Mouse (Mus musculus): Measurements from ENCODE around the gene Chil1. TPM values are rescaled to one million over a fixed set of nuclear protein-coding genes. Genes with fewer than 3 reads are reported as not detected.

The Chil1 gene
- polyA plus RNA-seq, 1 experiment from 2014 or later: 19.3 TPM

- peak; percentile 7; the same call in 1 of the 2 replicates for ATAC-seq
These were observed 7.2 kb downstream of the Chil1 start for GRCm38 (mm10) chr1:134188989-134189729.

DNA sequence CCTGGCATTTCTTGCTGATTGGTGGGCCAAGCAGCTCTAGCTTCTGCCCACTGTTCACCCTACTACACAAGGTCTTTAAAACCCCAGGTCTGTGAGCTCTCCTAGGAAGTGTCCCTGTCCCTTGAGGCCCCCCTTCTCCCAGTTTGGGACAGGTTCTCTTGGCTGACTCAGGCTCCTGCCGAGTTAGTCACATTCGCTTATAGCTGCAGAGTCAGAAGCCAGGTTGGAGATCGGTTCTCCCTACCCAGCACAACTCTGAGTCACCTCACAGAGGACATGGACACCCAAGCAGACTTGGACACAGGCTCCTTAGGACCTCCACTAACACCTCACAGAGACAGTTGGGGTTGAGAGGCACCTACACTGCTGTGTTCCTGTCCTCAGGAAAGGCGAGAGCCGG is 9.2 kb downstream of the Chil1 start:
- Histone ChIP-seq H3K9me3 (ENCODE audit: low read length) (no peaks in the 10 kb centered on the region), H3K9ac (replicated peaks) (no peak overlapping the region), H3K4me1 (ENCODE audit: insufficient read depth) (peaks cover 13% of the 10 kb centered on the region), H3K27me3 (ENCODE audit: insufficient read depth, low read length) (no peaks in the 10 kb centered on the region; the same call in 1 of the 2 replicates), H3K4me2 (ENCODE audit: low read depth, low read length) (no peak overlapping the region), H3K4me3 (ENCODE audit: low read depth, low read length) (no peak overlapping the region), H3K27ac (ENCODE audit: low read depth) (no peak overlapping the region), H3K36me3 (replicated peaks; ENCODE audit: insufficient read depth, low read length) (no peaks in the 10 kb centered on the region)
- DNase-seq: no peak
- TF ChIP-seq CTCF (IDR thresholded peaks at IDR 0.05; ENCODE audit: low read depth): no peak
- no peak for TF ChIP-seq EP300 (IDR thresholded peaks at IDR 0.05; ENCODE audit: low read depth)
- whole genome bisulfite sequencing (ENCODE audit: insufficient replicate concordance): 84% methylated on average over 5 of the region's 5 CpGs
- ATAC-seq: no peak

More at GRCm38 (mm10) chr1:134188989-134189729, 7.2 kb downstream of the Chil1 start:
- Histone ChIP-seq H3K4me2 (ENCODE audit: low read depth, low read length) (no peak overlapping the region), H3K27me3 (ENCODE audit: insufficient read depth, low read length) (no peaks in the 10 kb centered on the region; the same call in 1 of the 2 replicates), H3K9ac (replicated peaks) (no peak overlapping the region), H3K4me1 (ENCODE audit: insufficient read depth) (no peaks in the 10 kb centered on the region), H3K4me3 (ENCODE audit: low read depth, low read length) (no peak overlapping the region), H3K9me3 (ENCODE audit: low read length) (no peaks in the 10 kb centered on the region), H3K27ac (ENCODE audit: low read depth) (no peak overlapping the region), H3K36me3 (replicated peaks; ENCODE audit: insufficient read depth, low read length) (no peaks in the 10 kb centered on the region)
- 19% methylated on average over 12 of the region's 12 CpGs for WGBS (ENCODE audit: insufficient replicate concordance)
- TF ChIP-seq EP300 (IDR thresholded peaks at IDR 0.05; ENCODE audit: low read depth): no peak
- peak; percentile 48 for TF ChIP-seq CTCF (IDR thresholded peaks at IDR 0.05; ENCODE audit: low read depth)
- DNase-seq: peak; percentile 40

DNA sequence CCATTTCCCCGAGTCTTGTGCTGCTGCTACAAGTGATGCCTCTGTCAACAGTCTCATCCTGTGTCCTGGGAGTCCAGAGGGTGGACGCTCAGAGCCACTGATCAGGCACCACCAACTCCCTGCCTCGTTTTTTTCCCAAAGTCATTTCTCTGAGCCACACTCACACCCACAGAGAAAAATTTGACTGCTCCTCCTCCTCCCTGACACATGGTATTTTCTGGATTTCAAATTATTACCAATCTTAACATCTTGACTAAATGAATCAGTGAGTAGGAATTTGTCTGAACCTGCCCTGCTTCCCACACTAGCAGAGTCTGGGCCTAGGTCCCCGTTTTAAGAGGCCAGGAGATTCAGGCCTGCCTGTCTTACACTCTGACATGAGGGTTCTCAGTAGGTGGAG is 10.0 kb downstream of the Chil1 start:
- no peak for DNase-seq
- H3K4me2 ChIP-seq (ENCODE audit: low read depth, low read length): no peak overlapping the region
- no peak overlapping the region for H3K9ac ChIP-seq (replicated peaks)
- peaks cover 14% of the 10 kb centered on the region for H3K4me1 ChIP-seq (ENCODE audit: insufficient read depth)
- no peak overlapping the region for H3K27ac ChIP-seq (ENCODE audit: low read depth)
- H3K27me3 ChIP-seq (ENCODE audit: insufficient read depth, low read length): no peaks in the 10 kb centered on the region; the same call in 1 of the 2 replicates
- no peak for TF ChIP-seq CTCF (IDR thresholded peaks at IDR 0.05; ENCODE audit: low read depth)
- TF ChIP-seq EP300 (IDR thresholded peaks at IDR 0.05; ENCODE audit: low read depth): no peak
- WGBS (ENCODE audit: insufficient replicate concordance): 61% methylated on average over 4 of the region's 4 CpGs
- no peak for ATAC-seq
- no peaks in the 10 kb centered on the region for H3K9me3 ChIP-seq (ENCODE audit: low read length)
- H3K36me3 ChIP-seq (replicated peaks; ENCODE audit: insufficient read depth, low read length): no peaks in the 10 kb centered on the region
- no peak overlapping the region for H3K4me3 ChIP-seq (ENCODE audit: low read depth, low read length)

GRCm38 (mm10) chr1:134193126-134193525 is 11.2 kb downstream of the Chil1 start, which contains the start of gene Mybph:
Gene Mybph (plus strand): TSS chr1:134193448.
- Histone ChIP-seq H3K27ac (ENCODE audit: low read depth) (no peak within 1 kb of the TSS), H3K4me1 (ENCODE audit: insufficient read depth) (peaks cover 14% of the 10 kb centered on the region), H3K9me3 (ENCODE audit: low read length) (no peaks in the 10 kb centered on the region), H3K36me3 (replicated peaks; ENCODE audit: insufficient read depth, low read length) (no peaks in the 10 kb centered on the region), H3K9ac (replicated peaks) (no peak within 1 kb of the TSS), H3K4me2 (ENCODE audit: low read depth, low read length) (no peak within 1 kb of the TSS), H3K4me3 (ENCODE audit: low read depth, low read length) (no peak within 1 kb of the TSS), H3K27me3 (ENCODE audit: insufficient read depth, low read length) (no peaks in the 10 kb centered on the region; the same call in 1 of the 2 replicates)
- DNase-seq (no peak), ATAC-seq (no peak)
- WGBS (ENCODE audit: insufficient replicate concordance): 80% methylated on average over 1 of the region's 1 CpGs
- TF ChIP-seq EP300 (IDR thresholded peaks at IDR 0.05; ENCODE audit: low read depth) (no peak), CTCF (IDR thresholded peaks at IDR 0.05; ENCODE audit: low read depth) (no peak)

DNA sequence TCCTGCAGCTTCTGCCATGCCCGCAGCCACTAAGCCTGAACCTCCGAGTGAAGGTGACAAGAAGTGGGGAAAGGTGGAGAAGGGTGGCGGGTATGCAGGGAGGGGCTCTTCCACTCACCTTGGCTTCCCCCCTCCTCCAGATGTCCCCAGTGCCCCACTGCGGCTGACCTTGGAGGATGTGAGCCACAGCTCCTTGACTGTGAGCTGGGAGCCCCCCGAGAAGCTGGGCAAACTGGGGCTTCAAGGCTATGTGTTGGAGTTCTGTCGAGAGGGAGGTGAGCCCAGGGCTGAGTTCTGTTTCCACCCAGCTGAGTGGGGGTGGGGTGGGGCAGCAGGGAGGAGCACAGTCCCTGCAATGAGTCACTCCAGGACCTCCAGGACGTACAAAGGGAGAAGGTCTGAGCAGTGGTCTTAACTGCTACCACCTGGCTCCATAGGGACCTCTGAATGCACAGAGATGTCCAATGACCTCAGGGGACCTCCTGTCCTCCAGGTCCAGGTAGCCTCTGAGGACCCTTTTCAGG is 11.8 kb downstream of the Chil1 start:
- no peak for ATAC-seq
- 70% methylated on average over 7 of the region's 7 CpGs for WGBS (ENCODE audit: insufficient replicate concordance)
- Histone ChIP-seq H3K9me3 (ENCODE audit: low read length) (no peaks in the 10 kb centered on the region), H3K4me3 (ENCODE audit: low read depth, low read length) (no peak overlapping the region), H3K36me3 (replicated peaks; ENCODE audit: insufficient read depth, low read length) (no peaks in the 10 kb centered on the region), H3K4me2 (ENCODE audit: low read depth, low read length) (no peak overlapping the region), H3K27me3 (ENCODE audit: insufficient read depth, low read length) (no peaks in the 10 kb centered on the region; the same call in 1 of the 2 replicates), H3K4me1 (ENCODE audit: insufficient read depth) (peaks cover 14% of the 10 kb centered on the region), H3K27ac (ENCODE audit: low read depth) (no peak overlapping the region), H3K9ac (replicated peaks) (no peak overlapping the region)
- no peak for TF ChIP-seq EP300 (IDR thresholded peaks at IDR 0.05; ENCODE audit: low read depth)
- no peak for TF ChIP-seq CTCF (IDR thresholded peaks at IDR 0.05; ENCODE audit: low read depth)
- no peak for DNase-seq

GRCm38 (mm10) chr1:134194298-134195022 is 12.5 kb downstream of the Chil1 start:
- Histone ChIP-seq H3K27me3 (ENCODE audit: insufficient read depth, low read length) (no peaks in the 10 kb centered on the region), H3K36me3 (replicated peaks; ENCODE audit: insufficient read depth, low read length) (no peaks in the 10 kb centered on the region), H3K9me3 (ENCODE audit: low read length) (no peaks in the 10 kb centered on the region), H3K27ac (ENCODE audit: low read depth) (no peak overlapping the region), H3K4me3 (ENCODE audit: low read depth, low read length) (no peak overlapping the region), H3K9ac (replicated peaks) (no peak overlapping the region), H3K4me1 (ENCODE audit: insufficient read depth) (peaks cover 14% of the 10 kb centered on the region), H3K4me2 (ENCODE audit: low read depth, low read length) (no peak overlapping the region)
- no peak for DNase-seq
- no peak for TF ChIP-seq EP300 (IDR thresholded peaks at IDR 0.05; ENCODE audit: low read depth)
- 70% methylated on average over 16 of the region's 16 CpGs for WGBS (ENCODE audit: insufficient replicate concordance)
- ATAC-seq: no peak

All from liver, postnatal 0 days (tissue).